9 mouse cellular contexts compared by ENCODE assay signal in genomic region chr9:44579392-44579791, GRCm38 (mm10). TPM values are rescaled to one million over a fixed set of nuclear protein-coding genes. Genes with fewer than 3 reads are reported as not detected.
DNase-seq lines count a peak whose midpoint lies in the region; ATAC-seq lines count a peak whose summit lies in the region.
"Had no signal": no experiment of that assay in that cellular context is flagged by ENCODE, and none has a peak within 500 bp of the region (broad histone marks: within the 10 kb centered on the region; RNA-seq: fewer than 3 reads in every experiment).

No protein-coding gene starts in this region.

- peak; percentile 83 for DNase-seq in CD4-positive helper T cell, adult 2 months (ENCODE audit: low read depth, low spot score)
- peak; percentile 67 for DNase-seq in heart, postnatal 4 days
- DNase-seq in lung, postnatal 10 days = peak; percentile 91
- peak; percentile 54 for DNase-seq in testis, postnatal 10 days (ENCODE audit: low spot score)
- DNase-seq in right cerebral cortex, postnatal 36 days (ENCODE audit: low spot score in 2 of 2) = no peak
- DNase-seq in layer of hippocampus, postnatal 10 days (ENCODE audit: low spot score in 2 of 2) = no peak
- no peak for DNase-seq in urinary bladder, postnatal 10 days (ENCODE audit: low spot score)

- peak; percentile 61 for ATAC-seq in activated CD4-positive, CD25-positive, alpha-beta regulatory T cell, adult 4 months

RNA-seq across cellular contexts. Expression of gene Cxcr5, which starts 17.7 kb away (rescaled TPM):
- 10 to 100 TPM; 49.2 to 80.2 TPM for polyA plus RNA-seq in activated CD4-positive, CD25-positive, alpha-beta regulatory T cell, adult 4 months (2017; shearing (Covaris generic))
- under 1 TPM; 0.14 to 0.29 TPM for total RNA-seq in heart, postnatal 4 days (2021)
- total RNA-seq in layer of hippocampus, postnatal 10 days (2021) = not detected
- polyA plus RNA-seq: neural tube, embryonic 13.5 days had no signal

RNA-seq across cellular contexts. Expression of gene Ddx6, which starts 25.3 kb away (rescaled TPM):
- polyA plus RNA-seq in activated CD4-positive, CD25-positive, alpha-beta regulatory T cell, adult 4 months (2017; shearing (Covaris generic)) = 10 to 100 TPM; 54.3 to 76.5 TPM
- 100 to 1,000 TPM in 1 of 2 experiments, 10 to 100 TPM in 1; 99.8 to 101 TPM for total RNA-seq in heart, postnatal 4 days (2021)
- 100 to 1,000 TPM; 112 to 113 TPM for total RNA-seq in layer of hippocampus, postnatal 10 days (2021)

Comparison
In these comparisons a context has a peak if more than half of its experiments do, and no peak if none do; other contexts are left out.
1. DNase-seq: peak in CD4-positive helper T cell, adult 2 months (single experiment), heart, postnatal 4 days (single experiment), lung, postnatal 10 days (single experiment) and testis, postnatal 10 days (single experiment); none in right cerebral cortex, postnatal 36 days (0 of 2), layer of hippocampus, postnatal 10 days (0 of 2) and urinary bladder, postnatal 10 days (single experiment).